Mouse (Mus musculus): Measurements from ENCODE around the gene Gpr68.

DNA sequence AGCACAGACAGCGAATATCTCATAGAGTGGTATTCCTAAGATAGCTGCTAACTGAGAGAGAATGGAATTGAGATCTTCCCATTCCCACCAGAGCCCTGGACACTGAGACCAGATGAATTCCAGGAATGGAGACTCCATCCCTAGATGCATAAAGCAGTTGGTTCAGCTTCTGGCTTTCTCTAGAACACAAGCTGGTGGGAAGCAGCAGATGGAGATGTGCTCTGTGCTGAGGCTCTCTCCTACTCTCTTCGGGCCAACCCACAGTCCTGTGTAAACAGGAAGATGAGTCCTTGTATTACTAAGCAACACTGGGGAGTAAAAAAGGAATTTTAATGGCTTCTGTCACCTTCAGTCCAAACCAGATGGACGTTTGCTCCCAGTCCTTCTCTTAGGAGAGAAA is 32.4 kb downstream of the Gpr68 start:
- TF ChIP-seq CTCF (IDR thresholded peaks at IDR 0.05; ENCODE audit: extremely low read depth, insufficient read length, insufficient replicate concordance, low read depth, low read length), result no peak
- no peak for TF ChIP-seq POLR2A (IDR thresholded peaks at IDR 0.05; ENCODE audit: low read depth, low read length)
